Mouse (Mus musculus) inflammation-experienced regulatory T-cells, adult 6 months (primary cell): ENCODE results near the gene Msl2. TPM values are rescaled to one million over a fixed set of nuclear protein-coding genes. Genes with fewer than 3 reads are reported as not detected.

Experiments
- ATAC-seq: one replicate; pipeline ENCODE4 v1.8.0; 2017
- polyA plus RNA-seq, 3 experiments: library from polyadenylated mRNA; unstranded; fragments of 100-300 nt; shearing (Covaris generic); gene quantifications; one replicate each; pipeline ENCODE4 v1.2.1; 2017

Gene Msl2
- polyA plus RNA-seq, 3 experiments from 2014 or later: 10.5 to 12.3 (median 11.7) TPM

DNA sequence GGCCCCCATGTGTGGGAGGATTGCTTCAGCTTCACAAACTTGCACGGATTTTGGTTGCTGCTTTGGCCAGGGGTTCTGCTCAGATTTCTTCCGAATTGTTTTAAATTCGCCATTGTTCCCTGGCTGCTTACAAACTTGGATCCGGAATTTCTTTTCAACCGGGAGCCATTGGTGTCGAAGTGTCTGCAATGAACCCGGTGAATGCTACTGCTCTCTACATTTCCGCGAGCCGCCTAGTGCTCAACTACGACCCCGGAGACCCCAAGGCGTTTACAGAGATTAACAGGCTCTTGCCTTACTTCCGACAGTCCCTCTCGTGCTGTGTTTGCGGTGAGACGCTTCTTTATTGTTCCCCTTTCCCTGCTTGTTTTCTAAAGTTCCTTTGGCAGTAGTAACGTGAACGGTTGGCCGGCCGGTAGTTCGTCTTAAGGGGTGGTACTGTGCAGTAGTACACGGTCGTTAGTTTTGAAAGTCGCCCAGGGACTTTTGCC, 1.2 kb downstream of the Msl2 start:
- ATAC-seq: no peak

DNA sequence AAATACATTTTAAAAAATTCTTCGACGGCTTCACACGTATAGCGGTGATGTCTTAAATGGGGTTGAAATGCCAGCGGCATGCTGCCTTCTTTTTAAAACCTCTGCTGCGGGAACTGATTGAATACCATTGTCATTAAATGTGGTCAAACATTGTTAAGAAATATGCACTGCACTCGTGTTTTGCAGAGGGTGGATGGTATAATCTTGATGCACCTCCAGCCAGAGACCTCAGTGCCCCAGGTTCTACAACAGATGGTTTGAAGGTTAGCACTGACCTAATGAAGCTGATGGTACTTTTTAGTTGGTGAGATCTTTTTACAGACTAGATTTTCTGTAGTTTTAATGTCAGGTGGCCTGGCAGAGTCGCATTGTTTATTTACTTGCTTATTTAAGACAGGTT, 1.8 kb downstream of the Msl2 start:
- ATAC-seq: no peak

DNA sequence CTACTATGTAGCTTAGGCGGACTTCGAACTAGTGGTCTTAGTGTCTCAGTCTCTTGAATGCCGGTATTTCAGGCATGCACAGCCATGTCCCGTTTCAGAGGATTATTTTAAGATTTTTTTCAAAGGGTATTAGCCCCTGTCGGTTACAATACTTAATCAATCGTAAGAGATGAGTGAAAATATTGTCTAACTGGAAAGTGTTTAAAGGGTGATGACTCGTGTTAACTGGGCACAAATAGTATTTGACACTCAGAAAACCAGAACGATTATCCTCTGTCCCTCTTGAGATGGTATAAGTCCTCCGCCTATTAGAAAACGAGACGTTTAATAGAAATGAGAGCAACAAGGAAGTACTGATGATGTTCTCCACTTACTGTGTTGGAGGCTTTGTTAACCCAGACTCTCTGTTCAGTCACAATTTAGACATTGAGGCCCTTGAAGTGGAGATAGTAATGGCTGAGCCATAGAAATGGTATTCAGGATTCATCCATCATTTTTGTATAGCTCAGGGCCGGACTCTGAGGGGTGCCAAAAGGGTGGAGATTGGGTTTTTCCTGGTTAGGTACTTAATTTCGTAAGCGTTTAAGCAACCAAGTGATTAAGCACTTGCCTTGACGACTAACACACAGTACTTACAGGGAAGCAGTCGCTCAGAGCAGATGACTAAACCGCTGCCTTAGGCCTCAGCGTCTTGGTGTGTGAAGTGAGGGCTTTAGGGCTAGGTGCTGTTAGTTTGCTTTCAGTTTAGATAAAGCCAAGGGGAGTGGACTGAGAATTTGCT, 2.4 kb downstream of the Msl2 start:
- ATAC-seq: no peak

DNA sequence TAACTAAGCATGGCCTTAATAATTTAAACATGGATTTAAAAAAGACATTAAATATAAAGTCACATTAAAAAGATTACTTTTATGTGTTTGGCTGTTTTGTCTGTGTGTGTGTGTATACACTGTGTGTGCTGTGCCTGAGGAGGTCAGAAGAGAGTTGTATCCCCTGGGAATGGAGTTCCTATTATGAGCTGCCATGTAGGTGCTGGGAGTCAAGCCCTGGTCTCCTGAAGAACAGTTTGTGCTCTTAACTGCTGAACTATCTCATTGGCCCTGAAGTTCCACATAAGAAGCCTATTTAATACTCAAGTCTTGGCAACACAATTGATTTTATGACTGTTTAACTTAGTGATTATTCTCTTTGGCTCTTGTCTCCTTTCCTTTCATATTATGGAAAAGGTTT, 3.6 kb downstream of the Msl2 start:
- ATAC-seq: no peak

DNA sequence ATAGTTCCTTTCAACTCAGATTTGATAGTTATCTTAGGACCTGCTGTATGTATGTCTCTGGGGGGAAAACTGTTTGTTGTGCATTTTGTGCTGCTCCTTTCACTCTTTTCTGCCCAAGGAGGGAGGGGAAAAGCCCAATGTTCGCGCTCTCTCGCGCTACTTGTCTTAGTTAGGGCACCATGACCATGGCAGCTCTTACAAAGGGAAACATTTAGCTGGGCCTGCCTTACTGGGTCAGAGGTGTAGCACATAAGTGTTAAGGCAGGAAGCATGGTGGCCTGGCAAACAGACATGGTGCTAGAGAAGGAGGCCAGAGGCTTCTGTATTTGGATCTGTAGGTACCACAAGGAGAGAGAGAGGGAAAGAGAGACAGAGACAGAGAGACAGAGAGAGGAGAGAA, 4.7 kb downstream of the Msl2 start:
- ATAC-seq: no peak

DNA sequence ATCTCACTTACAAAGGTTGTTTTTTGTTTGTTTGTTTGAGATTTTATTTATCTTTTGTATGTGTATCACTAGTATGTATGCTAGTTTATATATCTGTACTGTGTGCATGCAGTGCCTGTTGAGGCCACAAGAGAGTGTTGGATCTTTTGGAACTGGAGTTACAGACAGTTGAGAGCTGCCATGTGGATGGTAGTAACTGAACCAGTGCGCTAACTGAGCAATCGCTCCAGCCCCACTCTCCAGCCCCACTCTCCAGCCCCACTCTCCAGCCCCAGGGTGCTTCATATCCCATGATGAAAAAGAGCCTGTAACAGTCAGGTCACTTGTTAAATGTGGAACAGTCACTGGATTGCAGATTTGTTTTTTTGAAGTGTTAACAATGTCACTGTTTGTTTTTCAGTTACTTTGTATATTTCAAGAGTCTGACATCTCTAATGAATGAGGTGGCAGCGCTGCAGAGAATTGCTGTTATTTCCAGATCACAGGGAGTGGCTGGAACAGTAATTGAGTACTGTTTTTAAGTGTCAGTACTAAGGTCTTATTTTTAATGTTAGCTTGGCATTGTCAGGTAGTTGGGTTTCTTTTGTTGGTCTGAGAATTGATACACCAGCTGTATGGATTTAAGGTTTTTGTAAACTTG, 6.3 kb downstream of the Msl2 start:
- no peak for ATAC-seq

DNA sequence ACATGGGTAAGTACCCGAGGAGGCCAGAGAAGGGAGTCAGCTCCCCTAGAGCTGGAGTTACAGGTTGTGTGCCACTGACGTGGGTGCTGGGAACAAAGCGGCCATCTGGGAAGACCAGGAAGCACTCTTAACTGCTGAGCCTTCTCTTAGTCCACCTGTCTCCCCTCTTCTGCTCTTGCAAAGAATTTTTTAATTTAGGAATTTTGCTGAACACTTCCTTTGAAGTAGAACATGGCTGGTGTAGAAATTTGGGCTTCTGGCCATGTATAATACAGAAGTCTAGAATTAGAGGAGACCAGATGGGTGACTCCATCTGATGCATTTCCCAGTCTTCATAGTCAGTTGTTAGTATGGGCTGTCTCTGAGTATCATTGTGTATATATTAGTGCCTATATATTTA, 9.8 kb downstream of the Msl2 start:
- ATAC-seq: no peak

DNA sequence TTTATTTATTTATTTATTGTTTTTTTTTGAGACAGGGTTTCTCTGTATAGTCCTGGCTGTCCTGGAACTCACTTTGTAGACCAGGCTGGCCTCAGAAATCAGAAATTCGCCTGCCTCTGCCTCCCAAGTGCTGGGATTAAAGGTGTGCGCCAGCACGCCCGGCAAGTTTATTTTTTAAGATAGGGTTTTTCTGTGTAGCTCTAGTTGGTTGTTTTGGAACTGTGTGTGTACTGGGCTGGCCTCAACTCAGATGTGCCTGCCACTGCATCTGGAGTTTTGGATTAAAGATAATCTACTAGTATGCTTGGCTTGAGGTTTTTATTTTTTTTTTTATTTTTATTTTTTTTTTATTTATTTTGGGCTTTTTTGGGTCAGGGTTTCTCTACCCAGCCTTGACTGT, 21.5 kb downstream of the Msl2 start:
- no peak for ATAC-seq

DNA sequence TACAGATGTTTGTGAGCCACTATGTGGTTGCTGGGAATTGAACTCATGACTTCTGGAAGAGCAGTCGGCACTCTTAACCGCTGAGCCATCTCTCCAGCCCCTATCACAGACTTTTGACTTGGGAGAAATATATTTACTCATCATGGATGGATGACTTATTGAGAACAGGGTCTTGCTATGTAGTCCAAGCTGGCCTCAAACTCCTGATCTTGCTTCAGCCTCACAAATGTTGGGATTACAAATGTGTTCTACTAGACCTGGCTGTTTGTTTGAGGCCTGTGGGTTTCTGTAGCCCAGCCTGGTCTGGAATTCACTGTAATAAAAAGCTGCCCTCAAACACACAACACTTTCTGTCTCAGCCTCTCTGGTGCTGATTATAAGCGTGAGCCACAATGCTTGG, 22.6 kb downstream of the Msl2 start:
- ATAC-seq: no peak

DNA sequence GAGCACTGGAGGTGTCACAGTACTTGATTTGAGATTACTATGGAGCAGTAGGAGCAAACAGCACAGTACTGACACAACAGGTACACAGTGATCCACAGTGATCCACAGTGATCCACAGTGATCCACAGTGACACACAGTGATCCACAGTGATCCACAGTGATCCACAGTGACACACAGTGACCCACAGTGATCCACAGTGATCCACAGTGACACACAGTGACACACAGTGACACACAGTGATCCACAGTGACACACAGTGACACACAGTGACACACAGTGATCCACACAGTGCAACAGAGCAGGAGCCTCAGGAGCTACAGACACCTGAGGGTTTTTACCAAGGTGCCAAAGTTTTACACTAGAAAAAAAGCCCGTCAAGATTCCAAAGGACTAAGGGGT, 23.6 kb downstream of the Msl2 start:
- no peak for ATAC-seq

DNA sequence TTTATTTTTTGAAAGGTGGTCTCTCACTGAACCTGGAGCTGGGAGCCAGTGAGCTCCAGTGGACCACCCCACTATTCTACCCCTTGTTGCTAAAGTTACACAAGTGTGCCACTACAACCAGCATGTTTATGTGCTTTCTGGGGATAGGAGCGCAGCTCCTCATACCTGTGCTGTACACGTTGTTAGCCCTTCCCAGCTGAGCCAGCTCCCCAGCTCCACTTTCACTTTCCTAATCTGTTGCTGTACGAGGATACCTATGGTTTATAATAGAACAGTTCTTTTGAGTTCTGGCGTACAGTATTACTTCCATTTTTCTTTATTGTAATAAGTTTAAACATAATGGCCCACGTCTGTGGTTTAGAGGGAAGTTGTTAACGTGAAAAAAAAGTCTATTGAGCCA, 25.5 kb downstream of the Msl2 start:
- peak; percentile 64 for ATAC-seq

DNA sequence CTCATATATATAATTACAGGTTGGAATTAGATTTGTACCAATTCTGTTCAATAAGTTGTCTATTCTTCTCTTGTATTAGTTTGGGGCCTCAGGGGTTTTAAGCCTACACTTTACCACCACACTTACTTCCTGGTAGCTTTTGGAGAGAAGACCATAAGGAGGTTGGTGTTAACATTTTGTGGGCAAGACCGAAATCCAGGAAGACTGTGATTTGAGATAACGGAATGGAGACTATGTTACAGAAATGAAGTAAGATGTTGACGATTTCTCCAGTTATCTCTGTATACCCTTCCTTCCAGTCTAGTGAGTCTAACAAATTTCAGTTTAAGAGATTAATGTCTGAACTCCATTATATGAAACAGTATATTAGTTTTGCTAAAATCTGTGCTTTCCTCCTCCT, 26.3 kb downstream of the Msl2 start:
- no peak for ATAC-seq

DNA sequence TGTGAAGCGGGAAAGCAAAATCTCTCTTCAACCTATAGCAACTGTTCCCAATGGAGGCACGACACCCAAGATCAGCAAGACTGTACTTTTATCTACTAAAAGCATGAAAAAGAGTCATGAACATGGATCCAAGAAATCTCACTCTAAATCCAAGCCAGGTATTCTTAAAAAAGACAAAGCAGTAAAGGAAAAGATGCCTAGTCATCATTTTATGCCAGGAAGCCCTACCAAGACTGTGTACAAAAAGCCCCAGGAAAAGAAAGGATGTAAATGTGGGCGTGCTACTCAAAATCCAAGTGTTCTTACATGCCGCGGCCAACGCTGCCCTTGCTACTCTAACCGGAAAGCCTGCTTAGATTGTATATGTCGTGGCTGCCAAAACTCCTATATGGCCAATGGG, 27.6 kb downstream of the Msl2 start:
- ATAC-seq: no peak

DNA sequence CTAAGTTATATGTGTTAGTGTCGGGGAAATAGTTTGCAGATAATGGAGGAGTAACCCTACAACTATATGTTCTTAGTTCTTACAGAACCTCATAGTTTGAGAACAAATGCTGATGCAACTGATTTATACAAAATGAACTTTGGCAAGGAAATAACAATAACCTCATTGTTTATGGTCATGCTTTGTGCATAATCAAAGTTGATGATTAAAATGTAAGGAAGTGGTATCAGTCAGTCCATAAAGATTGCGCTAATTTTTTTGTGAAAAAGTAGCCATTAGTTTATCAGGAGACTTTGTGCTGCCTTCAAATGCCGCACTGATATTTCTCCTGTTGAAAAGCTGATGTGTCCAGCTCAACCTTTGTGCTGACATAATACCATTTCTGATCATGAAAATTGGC, 28.4 kb downstream of the Msl2 start:
- no peak for ATAC-seq

DNA sequence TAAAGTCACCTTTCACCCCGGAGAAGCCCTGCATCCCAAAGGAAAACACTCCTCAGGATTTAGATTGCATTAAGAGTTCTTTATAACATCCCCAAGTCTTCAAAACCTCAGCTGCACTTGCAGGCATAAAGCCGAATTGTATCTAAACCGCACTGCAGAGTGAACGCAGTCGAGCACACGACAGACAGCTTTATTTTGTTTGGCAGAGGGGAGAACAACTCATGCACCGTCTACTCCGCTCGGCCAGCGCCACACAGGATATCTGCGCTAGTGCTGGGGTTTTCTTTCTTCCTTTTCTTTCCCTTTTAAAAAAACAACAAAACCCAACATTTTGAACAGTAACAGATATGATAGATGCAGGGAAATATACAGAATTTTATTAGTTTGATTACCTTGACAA, 31.0 kb downstream of the Msl2 start:
- ATAC-seq: no peak

DNA sequence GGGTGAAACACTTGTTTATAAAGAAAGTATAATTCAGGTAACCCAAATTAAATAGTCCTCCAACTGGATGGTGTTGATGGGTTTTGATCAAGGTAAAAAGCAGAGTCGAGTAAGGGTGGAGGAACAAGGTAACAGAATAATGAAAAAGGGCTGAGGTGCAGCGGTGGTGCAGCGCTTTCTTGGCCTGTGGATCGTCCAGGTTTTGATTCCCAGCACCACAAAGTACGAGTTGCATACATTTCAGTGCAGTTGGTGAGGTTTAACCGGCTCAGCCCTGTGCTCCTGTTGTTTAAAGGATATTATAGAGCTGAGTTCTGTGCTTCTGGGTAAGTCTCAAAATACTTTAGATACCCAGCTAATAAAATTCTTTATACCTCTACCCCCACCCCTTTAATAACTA, 31.8 kb downstream of the Msl2 start:
- ATAC-seq: no peak

DNA sequence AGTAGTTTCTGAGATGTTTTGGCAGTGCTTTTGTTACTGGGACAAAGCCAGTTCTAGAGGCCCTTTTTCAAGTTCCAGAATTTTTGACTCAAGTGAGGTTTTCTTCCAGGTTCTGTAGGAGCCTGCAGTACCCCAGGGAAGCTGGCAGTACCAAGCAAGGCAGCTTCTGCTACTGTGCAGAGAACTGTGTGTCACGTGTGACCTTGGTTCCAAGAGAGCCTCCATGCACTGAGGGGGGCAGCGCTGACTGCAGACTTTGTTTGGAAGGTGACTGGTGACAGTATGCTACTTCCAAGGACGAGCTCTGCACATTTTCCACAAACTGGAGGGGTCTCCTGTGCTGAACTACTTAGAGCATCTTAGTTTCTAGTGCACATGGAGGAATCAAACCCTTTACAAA, 33.5 kb downstream of the Msl2 start:
- no peak for ATAC-seq

DNA sequence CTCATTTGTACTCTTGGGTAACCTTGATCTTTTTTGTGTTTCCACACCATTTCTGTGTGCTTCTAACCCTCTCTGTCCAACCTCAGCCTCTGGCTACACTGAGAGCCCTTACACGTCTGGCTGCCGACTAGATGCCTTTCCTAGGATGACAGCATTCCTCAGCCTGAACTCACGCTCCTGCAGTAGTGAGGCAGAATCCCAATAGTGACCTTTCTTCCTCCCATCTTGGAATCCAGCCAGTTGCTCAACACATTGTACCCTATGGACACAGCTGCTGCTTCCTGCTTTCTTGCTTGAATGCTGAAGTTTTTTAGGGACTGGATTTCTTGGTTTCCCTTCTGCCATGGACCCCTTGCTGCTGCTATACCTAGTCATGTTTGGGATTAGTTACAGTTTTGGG, 36.1 kb downstream of the Msl2 start:
- ATAC-seq: no peak

DNA sequence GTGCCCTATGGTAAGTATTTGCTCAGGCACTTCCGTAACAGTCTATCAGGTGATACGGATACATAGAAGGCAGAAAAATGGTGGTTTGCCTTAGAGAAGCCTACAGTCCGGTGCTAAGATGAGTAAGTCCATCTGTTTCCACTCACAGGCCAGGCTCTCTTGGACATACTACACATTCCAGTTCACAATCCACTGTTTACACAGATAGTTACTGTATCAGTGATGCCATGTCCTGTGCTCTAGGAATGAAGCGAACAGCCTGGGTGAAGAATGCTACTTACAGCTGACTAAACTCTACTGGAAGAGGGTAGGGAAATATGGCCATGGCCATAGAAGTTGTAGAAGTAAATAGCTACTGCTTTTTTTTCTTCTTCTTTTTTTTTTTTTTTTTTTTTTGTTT, 39.4 kb downstream of the Msl2 start:
- ATAC-seq: no peak

DNA sequence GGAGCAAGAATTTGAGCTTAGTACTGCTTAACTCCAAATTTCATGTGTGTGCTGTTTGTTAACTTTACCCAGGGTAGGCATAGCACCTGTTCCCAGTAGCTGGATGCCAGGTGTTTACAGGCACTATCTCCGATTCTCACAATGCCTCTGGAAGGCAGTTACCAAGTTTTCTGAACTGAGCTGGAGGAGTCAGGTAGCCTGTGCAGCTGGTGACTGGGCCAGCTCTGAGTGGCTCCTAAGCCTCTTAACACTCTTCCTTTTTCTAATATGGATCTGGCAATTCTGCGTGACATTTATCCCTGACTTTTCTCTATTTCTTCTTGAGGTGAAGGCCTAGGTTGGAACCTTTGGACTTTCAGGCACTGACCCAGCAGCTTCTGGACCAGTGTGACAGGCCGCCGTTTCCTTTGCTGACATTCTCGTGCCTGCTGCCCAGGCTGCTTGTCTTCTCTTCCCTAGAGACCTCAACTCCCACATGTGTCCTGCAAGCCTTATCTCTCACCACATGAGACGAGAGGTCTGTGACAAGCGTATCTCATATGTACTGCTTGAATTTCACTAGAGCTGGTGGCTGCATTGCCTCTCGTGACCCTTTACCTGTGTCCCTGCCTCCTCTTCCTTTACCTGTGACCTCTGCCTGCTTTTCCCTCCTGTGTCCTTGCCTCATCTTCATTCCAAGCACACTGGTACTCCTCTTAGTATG, 40.4 kb downstream of the Msl2 start:
- ATAC-seq: no peak

DNA sequence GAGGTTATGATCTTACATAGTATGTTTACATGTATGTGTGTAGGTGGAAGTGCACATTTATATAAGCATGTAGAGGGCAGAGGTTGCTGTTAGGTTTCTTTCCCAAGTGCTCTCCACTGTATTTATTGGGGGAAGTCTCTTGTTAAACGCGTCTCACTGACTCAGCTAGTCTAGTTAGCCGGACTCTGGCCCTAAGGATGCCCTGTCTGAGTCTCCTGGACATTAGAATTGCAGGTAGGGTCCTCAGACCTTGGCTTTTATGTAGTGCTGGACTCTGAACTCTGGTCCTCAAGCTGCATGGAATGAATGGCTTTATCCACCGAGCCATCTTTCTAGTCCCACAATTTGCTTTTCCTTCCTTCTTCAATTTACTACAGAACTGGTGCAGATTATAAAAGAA, 69.7 kb downstream of the Msl2 start:
- no peak for ATAC-seq

DNA sequence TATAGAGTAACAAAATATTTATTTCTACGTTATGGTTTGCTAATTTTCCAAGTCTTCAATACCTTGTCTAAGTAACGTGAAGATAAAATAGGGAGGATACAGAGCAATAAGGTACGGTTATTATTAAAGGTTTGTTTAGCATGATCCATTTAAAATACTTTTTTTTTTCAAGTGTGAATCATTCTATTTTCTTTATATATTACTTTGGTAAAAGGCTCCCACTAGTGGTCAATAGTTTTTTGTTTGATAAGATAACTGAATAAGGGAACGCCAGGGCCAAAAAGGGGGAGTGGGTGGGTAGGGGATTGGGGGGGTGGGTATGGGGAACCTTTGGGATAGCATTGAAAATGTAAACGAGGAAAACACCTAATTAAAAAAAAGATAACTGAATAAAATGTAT, 79.0 kb downstream of the Msl2 start:
- no peak for ATAC-seq
